Mouse (Mus musculus) midbrain, embryonic 16.5 days (tissue): Measurements from ENCODE around the gene Pwp2. TPM values are rescaled to one million over a fixed set of nuclear protein-coding genes. Genes with fewer than 3 reads are reported as not detected.

Experiments used
- ATAC-seq: fragments of 200-750 bp; cut with Nextera tagmentation; 2 replicates; pipeline ENCODE4 v1.8.0; 2017; ENCODE audit warnings: moderate TSS enrichment
- H3K27ac ChIP-seq: fragments of 300-500 bp; sonication (generic); 2 replicates; pipeline ENCODE4 v1.5.1; 2014; ENCODE audit warnings: mild to moderate bottlenecking, low read length, mixed read lengths
- H3K27me3 ChIP-seq: fragments of 300-500 bp; sonication (generic); 2 replicates; pipeline ENCODE4 v1.6.1; 2014; ENCODE audit warnings: low read depth, low read length, mixed read lengths; ENCODE audit not compliant: control insufficient read depth, insufficient read depth
- H3K36me3 ChIP-seq: fragments of 300-500 bp; sonication (generic); 2 replicates; pipeline ENCODE4 v1.6.1; 2014; ENCODE audit warnings: mild to moderate bottlenecking, low read length, moderate library complexity, mixed read lengths; ENCODE audit not compliant: control insufficient read depth, insufficient read depth
- H3K4me1 ChIP-seq: fragments of 300-500 bp; sonication (generic); 2 replicates; pipeline ENCODE4 v1.6.1; 2014; ENCODE audit warnings: mild to moderate bottlenecking, low read length, mixed read lengths; ENCODE audit not compliant: control insufficient read depth, insufficient read depth
- H3K4me2 ChIP-seq: fragments of 300-500 bp; sonication (generic); 2 replicates; pipeline ENCODE4 v1.6.1; 2014; ENCODE audit warnings: mild to moderate bottlenecking, low read length, mixed read lengths
- H3K4me3 ChIP-seq: fragments of 300-500 bp; sonication (generic); 2 replicates; pipeline ENCODE4 v1.5.1; 2014; ENCODE audit warnings: low read depth, mild to moderate bottlenecking, low read length, moderate library complexity, mixed read lengths
- H3K9ac ChIP-seq: fragments of 300-500 bp; sonication (generic); 2 replicates; pipeline ENCODE4 v1.6.1; 2014; ENCODE audit warnings: low read depth, low read length, mixed read lengths
- H3K9me3 ChIP-seq: fragments of 300-500 bp; sonication (generic); replicated peaks from 2 replicates; pipeline ENCODE4 v1.6.1; 2014; ENCODE audit warnings: mild to moderate bottlenecking, low read length, mixed read lengths; ENCODE audit not compliant: control insufficient read depth, poor library complexity, severe bottlenecking
- WGBS: fragments of 180-500 bp; shearing (Covaris S2); extraction: QIAGEN DNeasy Blood & Tissue Kit; methylation state at CpG from one replicate; pipeline ENCODE4 v1.1.7; 2014; 5-methylcytosine and 5-hydroxymethylcytosine counted together
- polyA plus RNA-seq: library from polyadenylated mRNA; unstranded; fragments of >200 nt; fragmentation: Nextera tagmentation; extraction: Ambion mirVana; gene quantifications from 2 replicates; pipeline ENCODE4 v1.2.1, GENCODE M21; 2015

Pwp2 gene
- polyA plus RNA-seq, 1 experiment from 2014 or later, result 19.0 TPM

- no peak for ATAC-seq
- no peak overlapping the region for H3K4me2 ChIP-seq
- 94% methylated on average over 1 of the region's 1 CpGs for WGBS
- H3K9ac ChIP-seq, result no peak overlapping the region
- H3K9me3 ChIP-seq, result no peaks in the 10 kb centered on the region
- H3K27me3 ChIP-seq, result no peaks in the 10 kb centered on the region
- no peak overlapping the region for H3K4me3 ChIP-seq
- H3K36me3 ChIP-seq, result no peaks in the 10 kb centered on the region
- peaks cover under 1% of the 10 kb centered on the region; the same call in 1 of the 2 replicates for H3K4me1 ChIP-seq
- H3K27ac ChIP-seq, result no peak overlapping the region
These were observed 44.7 kb downstream of the Pwp2 start for GRCm38 (mm10) chr10:78140251-78140600.

DNA sequence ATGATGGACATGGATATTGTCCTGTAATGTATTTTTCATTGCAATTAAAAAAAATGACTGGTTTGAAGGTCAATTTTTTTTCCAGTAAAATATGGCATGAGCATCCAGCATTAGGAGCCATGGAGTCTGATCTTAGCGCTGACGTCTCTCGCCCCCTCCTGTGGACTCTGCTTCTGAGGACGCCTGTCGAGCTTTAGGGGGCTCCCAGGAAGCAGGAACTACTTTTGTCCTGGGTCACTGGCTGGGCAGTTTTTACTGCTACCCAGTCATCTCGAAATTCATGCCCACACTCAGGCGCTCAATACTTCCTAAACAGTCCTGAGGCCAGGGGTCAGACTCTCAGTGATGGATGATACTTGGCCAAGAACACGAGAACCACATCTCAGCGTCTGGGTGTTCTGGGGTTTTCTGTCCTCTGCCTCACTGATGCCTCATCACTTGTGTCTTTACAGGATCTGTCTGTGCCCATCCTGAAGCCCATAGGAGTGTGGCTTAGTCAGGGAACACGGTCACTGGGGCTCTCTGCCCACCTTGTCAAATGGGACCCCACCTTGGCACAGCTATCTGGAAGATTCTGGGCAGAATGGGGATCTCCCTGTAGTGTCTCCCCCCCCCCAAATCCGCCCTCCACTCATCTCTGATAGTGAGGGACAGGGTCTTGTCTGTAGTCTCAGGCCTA, 45.2 kb downstream of the Pwp2 start:
- Histone ChIP-seq H3K36me3 (no peaks in the 10 kb centered on the region), H3K4me3 (no peak overlapping the region), H3K4me2 (no peak overlapping the region), H3K4me1 (peaks cover 4% of the 10 kb centered on the region; the same call in 1 of the 2 replicates), H3K9ac (no peak overlapping the region), H3K9me3 (no peaks in the 10 kb centered on the region), H3K27ac (no peak overlapping the region), H3K27me3 (no peaks in the 10 kb centered on the region)
- no peak for ATAC-seq
- 83% methylated on average over 11 of the region's 11 CpGs for WGBS

GRCm38 (mm10) chr10:78138812-78139523, 46.0 kb downstream of the Pwp2 start:
- Histone ChIP-seq H3K4me3 (no peak overlapping the region), H3K36me3 (no peaks in the 10 kb centered on the region), H3K9me3 (no peaks in the 10 kb centered on the region), H3K4me2 (no peak overlapping the region), H3K27ac (no peak overlapping the region; the same call in 1 of the 2 replicates), H3K4me1 (peaks cover 4% of the 10 kb centered on the region; the same call in 1 of the 2 replicates), H3K9ac (no peak overlapping the region), H3K27me3 (no peaks in the 10 kb centered on the region)
- ATAC-seq, result no peak
- 58% methylated on average over 14 of the region's 14 CpGs for WGBS

- ATAC-seq, result no peak
- Histone ChIP-seq H3K27me3 (no peaks in the 10 kb centered on the region), H3K9ac (no peak overlapping the region), H3K36me3 (no peaks in the 10 kb centered on the region), H3K4me2 (no peak overlapping the region), H3K9me3 (no peaks in the 10 kb centered on the region), H3K27ac (no peak overlapping the region), H3K4me3 (no peak overlapping the region), H3K4me1 (peaks cover 4% of the 10 kb centered on the region; the same call in 1 of the 2 replicates)
- WGBS, result 88% methylated on average over 3 of the region's 3 CpGs
These were observed 47.8 kb downstream of the Pwp2 start for GRCm38 (mm10) chr10:78137191-78137590.

- no peak for ATAC-seq
- Histone ChIP-seq H3K27ac (no peak overlapping the region), H3K9ac (no peak overlapping the region), H3K36me3 (no peaks in the 10 kb centered on the region), H3K27me3 (no peaks in the 10 kb centered on the region), H3K4me2 (no peak overlapping the region), H3K9me3 (no peaks in the 10 kb centered on the region), H3K4me3 (no peak overlapping the region), H3K4me1 (peaks cover 4% of the 10 kb centered on the region; the same call in 1 of the 2 replicates)
- 93% methylated on average over 5 of the region's 5 CpGs for WGBS
These were observed 49.0 kb downstream of the Pwp2 start for GRCm38 (mm10) chr10:78135947-78136346.

GRCm38 (mm10) chr10:78134975-78135798, 49.8 kb downstream of the Pwp2 start:
- Histone ChIP-seq H3K9ac (no peak overlapping the region), H3K4me3 (no peak overlapping the region), H3K36me3 (no peaks in the 10 kb centered on the region), H3K9me3 (no peaks in the 10 kb centered on the region), H3K27ac (no peak overlapping the region), H3K4me1 (peaks cover 4% of the 10 kb centered on the region; the same call in 1 of the 2 replicates), H3K4me2 (0 out of 2 replicates have a peak overlapping the region, but pooled peaks have one; percentile 17), H3K27me3 (no peaks in the 10 kb centered on the region)
- 14% methylated on average over 14 of the region's 14 CpGs for WGBS
- ATAC-seq, result no peak

- Histone ChIP-seq H3K9ac (no peak overlapping the region), H3K9me3 (no peaks in the 10 kb centered on the region), H3K4me1 (peaks cover 4% of the 10 kb centered on the region; the same call in 1 of the 2 replicates), H3K27ac (no peak overlapping the region), H3K36me3 (no peaks in the 10 kb centered on the region), H3K4me3 (no peak overlapping the region), H3K27me3 (no peaks in the 10 kb centered on the region), H3K4me2 (no peak overlapping the region)
- 86% methylated on average over 4 of the region's 4 CpGs for WGBS
- ATAC-seq, result no peak
These were observed 50.5 kb downstream of the Pwp2 start for GRCm38 (mm10) chr10:78134400-78134799.

DNA sequence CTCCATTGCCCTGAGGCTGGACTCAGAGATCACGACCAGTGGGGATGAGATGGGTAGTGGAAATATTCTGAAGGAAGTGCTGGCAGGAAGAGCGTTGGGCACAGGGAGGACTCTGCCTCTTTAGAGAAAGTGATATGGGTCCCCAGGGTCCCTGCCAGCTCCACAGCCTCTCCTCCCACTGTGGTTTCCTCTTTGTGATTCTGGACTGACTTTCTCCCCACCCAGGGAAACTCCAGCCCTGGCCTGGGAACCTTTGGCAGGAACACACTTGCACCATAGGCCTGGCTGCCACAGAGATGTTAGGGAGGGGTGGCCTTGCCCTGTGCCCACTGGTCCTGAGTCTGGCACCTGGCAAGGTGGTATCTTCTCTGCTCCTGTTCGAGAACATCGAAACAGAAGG, 55.0 kb downstream of the Pwp2 start:
- Histone ChIP-seq H3K36me3 (no peaks in the 10 kb centered on the region), H3K27ac (no peak overlapping the region), H3K4me3 (no peak overlapping the region), H3K4me1 (peaks cover 2% of the 10 kb centered on the region; the same call in 1 of the 2 replicates), H3K9me3 (no peaks in the 10 kb centered on the region), H3K9ac (no peak overlapping the region), H3K27me3 (no peaks in the 10 kb centered on the region), H3K4me2 (no peak overlapping the region)
- WGBS, result 79% methylated on average over 4 of the region's 4 CpGs
- no peak for ATAC-seq
